Mouse (Mus musculus) MEL (cell line): ENCODE measurements around the gene Actr1a. TPM values are rescaled to one million over a fixed set of nuclear protein-coding genes. Genes with fewer than 3 reads are reported as not detected.

Source experiments
- DNase-seq: peaks from one replicate; pipeline ENCODE4 v3.0.0; 2011; ENCODE audit warnings: low read depth, low spot score
- H3K27ac ChIP-seq: 2 replicates; pipeline ENCODE4 v1.5.1; 2012; ENCODE audit warnings: low read depth, mild to moderate bottlenecking, control low read depth, low read length, moderate library complexity; ENCODE audit not compliant: control insufficient read depth
- H3K27me3 ChIP-seq, 2 experiments: fragments of 150-350 bp in 1 of 2; sonication (generic) in 1 of 2; 2 replicates each; pipeline ENCODE4 v1.6.1; 2012; ENCODE audit warnings: low read length in 2 of 2, mild to moderate bottlenecking in 2 of 2, improper control_type of control experiment in 1 of 2, moderate library complexity in 1 of 2; ENCODE audit not compliant: insufficient read depth in 2 of 2, control insufficient read depth in 1 of 2
- H3K36me3 ChIP-seq, 2 experiments: 2 replicates each; pipeline ENCODE4 v1.6.1; 2012 to 2014; ENCODE audit warnings: low read length in 2 of 2, improper control_type of control experiment in 1 of 2, inconsistent platforms in 1 of 2, mild to moderate bottlenecking in 1 of 2; ENCODE audit not compliant: insufficient read depth in 2 of 2, control insufficient read depth in 1 of 2
- H3K4me1 ChIP-seq, 2 experiments: fragments of 150-350 bp in 1 of 2; sonication (generic) in 1 of 2; 2 replicates each; pipeline ENCODE4 v1.6.1; 2012; ENCODE audit warnings: low read length in 2 of 2, improper control_type of control experiment in 1 of 2, mild to moderate bottlenecking in 1 of 2; ENCODE audit not compliant: insufficient read depth in 2 of 2, control insufficient read depth in 1 of 2
- H3K4me3 ChIP-seq, 2 experiments: fragments of 150-350 bp in 1 of 2; sonication (generic) in 1 of 2; 2 replicates each; pipeline ENCODE4 v1.5.1; 2012; ENCODE audit warnings: low read depth in 2 of 2, low read length in 2 of 2, mild to moderate bottlenecking in 2 of 2, moderate library complexity in 2 of 2, control low read depth in 1 of 2, improper control_type of control experiment in 1 of 2; ENCODE audit not compliant: control insufficient read depth in 1 of 2, insufficient read depth in 1 of 2
- H3K79me2 ChIP-seq: 2 replicates; pipeline ENCODE4 v1.6.1; 2012; ENCODE audit warnings: mild to moderate bottlenecking, low read length, moderate library complexity; ENCODE audit not compliant: control insufficient read depth, poor library complexity, insufficient read depth
- H3K9ac ChIP-seq: 2 replicates; pipeline ENCODE4 v1.6.1; 2012; ENCODE audit warnings: low read depth, mild to moderate bottlenecking, control low read depth, low read length, moderate library complexity; ENCODE audit not compliant: control insufficient read depth, poor library complexity, severe bottlenecking
- H3K9me3 ChIP-seq: fragments of 150-350 bp; sonication (generic); replicated peaks from 2 replicates; pipeline ENCODE4 v1.6.1; 2012; ENCODE audit warnings: mild to moderate bottlenecking, low read length, improper control_type of control experiment, moderate library complexity; ENCODE audit not compliant: insufficient read depth
- BHLHE40 ChIP-seq: IDR thresholded peaks from 2 replicates; pipeline ENCODE4 v1.6.1; 2012; ENCODE audit warnings: low read depth, mild to moderate bottlenecking, inconsistent platforms, low read length, improper control_type of control experiment, borderline replicate concordance
- CHD1 ChIP-seq: IDR thresholded peaks from 2 replicates; pipeline ENCODE4 v1.6.1; 2012; ENCODE audit warnings: low read depth, mild to moderate bottlenecking, inconsistent platforms, low read length, improper control_type of control experiment
- CHD2 ChIP-seq: IDR thresholded peaks from 2 replicates; pipeline ENCODE4 v1.6.1; 2011; ENCODE audit warnings: low read length, improper control_type of control experiment
- CTCF ChIP-seq, 3 experiments: IDR thresholded peaks in 2 of 3; conservative IDR thresholded peaks in 1 of 3; 2 replicates each; pipeline ENCODE4 v1.5.1; 2011 to 2012; ENCODE audit warnings: low read length in 3 of 3, low read depth in 2 of 3, mild to moderate bottlenecking in 2 of 3, improper control_type of control experiment in 1 of 3, inconsistent platforms in 1 of 3, mixed read lengths in 1 of 3, moderate library complexity in 1 of 3; ENCODE audit not compliant: control insufficient read depth in 1 of 3, insufficient read depth in 1 of 3, poor library complexity in 1 of 3, severe bottlenecking in 1 of 3
- E2F4 ChIP-seq: IDR thresholded peaks from 2 replicates; pipeline ENCODE4 v1.6.1; 2011; ENCODE audit warnings: low read depth, low read length, improper control_type of control experiment, borderline replicate concordance
- EP300 ChIP-seq, 2 experiments: IDR thresholded peaks; 2 replicates each; pipeline ENCODE4 v1.6.1; 2011; ENCODE audit warnings: improper control_type of control experiment in 2 of 2, low read length in 2 of 2, low read depth in 1 of 2, mild to moderate bottlenecking in 1 of 2
- ETS1 ChIP-seq: IDR thresholded peaks from 2 replicates; pipeline ENCODE4 v1.6.1; 2012; ENCODE audit warnings: low read depth, mild to moderate bottlenecking, inconsistent platforms, low read length, improper control_type of control experiment, moderate library complexity
- GABPA ChIP-seq: IDR thresholded peaks from 2 replicates; pipeline ENCODE4 v1.6.1; 2012; ENCODE audit warnings: low read depth, mild to moderate bottlenecking, inconsistent platforms, low read length, improper control_type of control experiment, moderate library complexity
- HCFC1 ChIP-seq: IDR thresholded peaks from 2 replicates; pipeline ENCODE4 v1.6.1; 2012; ENCODE audit warnings: low read depth, mild to moderate bottlenecking, inconsistent platforms, low read length, improper control_type of control experiment, moderate library complexity
- MAFK ChIP-seq: IDR thresholded peaks from 2 replicates; pipeline ENCODE4 v1.6.1; 2011; ENCODE audit warnings: low read depth, mild to moderate bottlenecking, low read length, improper control_type of control experiment, borderline replicate concordance
- MAX ChIP-seq: IDR thresholded peaks from 2 replicates; pipeline ENCODE4 v1.6.1; 2011; ENCODE audit warnings: low read length, improper control_type of control experiment
- MAZ ChIP-seq: IDR thresholded peaks from 2 replicates; pipeline ENCODE4 v1.6.1; 2012; ENCODE audit warnings: low read depth, mild to moderate bottlenecking, inconsistent platforms, low read length, improper control_type of control experiment
- MEF2A ChIP-seq: IDR thresholded peaks from 2 replicates; pipeline ENCODE4 v1.6.1; 2014; ENCODE audit warnings: low read depth, mild to moderate bottlenecking, inconsistent platforms, low read length, improper control_type of control experiment; ENCODE audit not compliant: poor library complexity, insufficient replicate concordance, severe bottlenecking; ENCODE audit errors: extremely low read depth
- MYB ChIP-seq: IDR thresholded peaks from 2 replicates; pipeline ENCODE4 v1.6.1; 2011; ENCODE audit warnings: mild to moderate bottlenecking, low read depth, low read length, improper control_type of control experiment
- MYC ChIP-seq: IDR thresholded peaks from 2 replicates; pipeline ENCODE4 v1.6.1; 2011; ENCODE audit warnings: low read depth, mild to moderate bottlenecking, low read length, improper control_type of control experiment, moderate library complexity
- NELFE ChIP-seq: IDR thresholded peaks from 2 replicates; pipeline ENCODE4 v1.6.1; 2011; ENCODE audit warnings: low read depth, low read length, improper control_type of control experiment
- NRF1 ChIP-seq: IDR thresholded peaks from 2 replicates; pipeline ENCODE4 v1.6.1; 2014; ENCODE audit warnings: low read depth, mild to moderate bottlenecking, inconsistent platforms, low read length, improper control_type of control experiment, moderate library complexity; ENCODE audit not compliant: poor library complexity, insufficient read depth, severe bottlenecking
- POLR2A ChIP-seq, 2 experiments: IDR thresholded peaks; 2 replicates each; pipeline ENCODE4 v1.6.1; 2011 to 2012; ENCODE audit warnings: low read length in 2 of 2, mild to moderate bottlenecking in 2 of 2, control low read depth in 1 of 2, improper control_type of control experiment in 1 of 2, low read depth in 1 of 2, moderate library complexity in 1 of 2; ENCODE audit not compliant: control insufficient read depth in 1 of 2, insufficient read depth in 1 of 2, poor library complexity in 1 of 2
- POLR2AphosphoS2 ChIP-seq: IDR thresholded peaks from 2 replicates; pipeline ENCODE4 v1.6.1; 2011; ENCODE audit warnings: low read length, improper control_type of control experiment
- POLR2AphosphoS5 ChIP-seq: IDR thresholded peaks from 2 replicates; pipeline ENCODE4 v1.6.1; 2012; ENCODE audit warnings: low read depth, borderline replicate concordance, mild to moderate bottlenecking, inconsistent platforms, low read length, moderate library complexity, mixed read lengths
- RAD21 ChIP-seq: IDR thresholded peaks from 2 replicates; pipeline ENCODE4 v1.6.1; 2011; ENCODE audit warnings: mild to moderate bottlenecking, low read depth, low read length, improper control_type of control experiment
- SMC3 ChIP-seq: IDR thresholded peaks from 2 replicates; pipeline ENCODE4 v1.6.1; 2011; ENCODE audit warnings: low read depth, low read length, improper control_type of control experiment
- TBP ChIP-seq: IDR thresholded peaks from 2 replicates; pipeline ENCODE4 v1.8.0; 2011; ENCODE audit warnings: low read depth, low read length, improper control_type of control experiment
- TCF12 ChIP-seq: IDR thresholded peaks from 2 replicates; pipeline ENCODE4 v1.6.1; 2014; ENCODE audit warnings: low read depth, mild to moderate bottlenecking, inconsistent platforms, low read length, improper control_type of control experiment, moderate library complexity
- USF1 ChIP-seq: IDR thresholded peaks from 2 replicates; pipeline ENCODE4 v1.6.1; 2014; ENCODE audit warnings: low read depth, mild to moderate bottlenecking, inconsistent platforms, low read length, improper control_type of control experiment, moderate library complexity
- ZC3H11A ChIP-seq: IDR thresholded peaks from 2 replicates; pipeline ENCODE4 v1.6.1; 2012; ENCODE audit warnings: low read depth, mild to moderate bottlenecking, inconsistent platforms, low read length, improper control_type of control experiment
- ZKSCAN1 ChIP-seq: IDR thresholded peaks from 2 replicates; pipeline ENCODE4 v1.6.1; 2012; ENCODE audit warnings: low read depth, mild to moderate bottlenecking, inconsistent platforms, low read length, improper control_type of control experiment, moderate library complexity
- ZMIZ1 ChIP-seq: IDR thresholded peaks from 2 replicates; pipeline ENCODE4 v1.6.1; 2012; ENCODE audit warnings: low read depth, mild to moderate bottlenecking, inconsistent platforms, low read length, improper control_type of control experiment, moderate library complexity
- ZNF384 ChIP-seq: IDR thresholded peaks from 2 replicates; pipeline ENCODE4 v1.6.1; 2012; ENCODE audit warnings: low read depth, mild to moderate bottlenecking, inconsistent platforms, low read length, improper control_type of control experiment
- polyA plus RNA-seq, 2 experiments: library from polyadenylated mRNA; stranded (reverse) in 1 of 2; unstranded in 1 of 2; fragments of >175 nt in 1 of 2; fragments of >200 nt in 1 of 2; gene quantifications; 2 replicates each; pipeline versions ENCODE4 v1.2.1 to v1.2.4; 2012; ENCODE audit warnings: low replicate concordance in 2 of 2, low read depth in 1 of 2; ENCODE audit not compliant: insufficient read length in 2 of 2, insufficient read depth in 1 of 2, missing spikeins in 1 of 2
- total RNA-seq: library from RNA; depleted of rRNA; stranded (reverse); fragments of 300-350 nt; gene quantifications from 2 replicates; pipeline ENCODE4 v1.2.3, GENCODE M21; 2012

Gene Actr1a
- total and polyA plus RNA-seq, 3 experiments, result 140 to 530 (median 193) TPM

- TF ChIP-seq POLR2AphosphoS2, result no peak; the same call in 1 of the 2 replicates
- TF ChIP-seq MAFK, result no peak
- peak; percentile 96 for TF ChIP-seq MYC
- TF ChIP-seq USF1, result peak; percentile 93
- peak; percentile 96 for TF ChIP-seq HCFC1
- peak; percentile 94 for TF ChIP-seq NELFE
- TF ChIP-seq CTCF (IDR thresholded peaks at IDR 0.05 in 2 of 3, conservative IDR thresholded peaks at IDR 0.05 in 1 of 3; ENCODE audit: control insufficient read depth in 1 of 3, insufficient read depth in 1 of 3, low read depth in 2 of 3, low read length in 3 of 3, poor library complexity in 1 of 3, severe bottlenecking in 1 of 3), result peak; percentile 35 to 80 (median 73)
- TF ChIP-seq RAD21, result peak; percentile 49
- no peak for TF ChIP-seq POLR2AphosphoS5
- TF ChIP-seq SMC3, result peak; percentile 73
- TF ChIP-seq GABPA, result no peak
- TF ChIP-seq POLR2A (IDR thresholded peaks at IDR 0.05; ENCODE audit: control insufficient read depth in 1 of 2, insufficient read depth in 1 of 2, low read depth in 1 of 2, low read length in 2 of 2, poor library complexity in 1 of 2), result peak in 1 of 2 experiments; percentile 97; a peak in 3 of 4 replicates
- TF ChIP-seq BHLHE40, result no peak; the same call in 1 of the 2 replicates
- TF ChIP-seq TCF12, result peak; percentile 72
- no peak for TF ChIP-seq ZKSCAN1
Observed at GRCm38 (mm10) chr19:46338331-46338936, 57.1 kb downstream of the Actr1a start, which contains the start of gene Cuedc2 (continued).

GRCm38 (mm10) chr19:46337719-46338330 lies 57.7 kb downstream of the Actr1a start:
- Histone ChIP-seq H3K79me2 (peaks cover 18% of the 10 kb centered on the region), H3K27ac (peak overlapping the region; percentile 60), H3K4me1 (peaks cover 17 to 30% of the 10 kb centered on the region in 2 experiments), H3K9ac (peak overlapping the region; percentile 79), H3K4me3 (peak overlapping the region; percentile 45 to 79), H3K9me3 (no peaks in the 10 kb centered on the region), H3K36me3 (peaks cover 0 to 30% of the 10 kb centered on the region in 2 experiments; a peak in 2 of 4 replicates), H3K27me3 (no peaks in the 10 kb centered on the region)
- no peak for TF ChIP-seq HCFC1
- no peak for TF ChIP-seq MAX
- no peak for TF ChIP-seq TBP
- no peak for TF ChIP-seq CHD2
- TF ChIP-seq NRF1, result no peak
- TF ChIP-seq MAZ, result no peak
- no peak for TF ChIP-seq ZNF384
- no peak; the same call in 1 of the 2 replicates for TF ChIP-seq SMC3
- TF ChIP-seq E2F4, result no peak
- no peak; the same call in 1 of the 2 replicates for TF ChIP-seq POLR2AphosphoS5
- TF ChIP-seq CTCF (IDR thresholded peaks at IDR 0.05 in 2 of 3, conservative IDR thresholded peaks at IDR 0.05 in 1 of 3; ENCODE audit: control insufficient read depth in 1 of 3, insufficient read depth in 1 of 3, low read depth in 2 of 3, low read length in 3 of 3, poor library complexity in 1 of 3, severe bottlenecking in 1 of 3), result no peak
- no peak for TF ChIP-seq NELFE
- 0 out of 2 replicates have a peak, but pooled peaks have one; percentile 63 for TF ChIP-seq CHD1
- no peak for TF ChIP-seq ZKSCAN1
- TF ChIP-seq TCF12, result no peak
- TF ChIP-seq ZC3H11A, result no peak
- TF ChIP-seq USF1, result no peak
- no peak for TF ChIP-seq ETS1
- 0 out of 4 replicates have a peak, but pooled peaks of 1 of the 2 experiments have one; percentile 3 for TF ChIP-seq EP300 (IDR thresholded peaks at IDR 0.05; ENCODE audit: low read depth in 1 of 2, low read length in 2 of 2)
- TF ChIP-seq POLR2AphosphoS2, result peak; percentile 41; the same call in 1 of the 2 replicates
- no peak; the same call in 1 of the 2 replicates for TF ChIP-seq ZMIZ1
- TF ChIP-seq RAD21, result no peak
- TF ChIP-seq MYB, result no peak
- no peak for TF ChIP-seq MYC
- TF ChIP-seq MEF2A, result no peak
- DNase-seq, result no peak
